Mouse (Mus musculus) cerebellum, adult 9-11 months (tissue): Measurements from ENCODE around the gene Sv2b.
"Not testable (repeated sequence)": the region's sequence is repeated elsewhere in the genome, so short reads cannot be mapped to it uniquely, and the experiment has no call there.

Source experiments
- DNase-seq: peaks from one replicate; pipeline ENCODE4 v3.0.0; 2022

The Sv2b gene

DNA sequence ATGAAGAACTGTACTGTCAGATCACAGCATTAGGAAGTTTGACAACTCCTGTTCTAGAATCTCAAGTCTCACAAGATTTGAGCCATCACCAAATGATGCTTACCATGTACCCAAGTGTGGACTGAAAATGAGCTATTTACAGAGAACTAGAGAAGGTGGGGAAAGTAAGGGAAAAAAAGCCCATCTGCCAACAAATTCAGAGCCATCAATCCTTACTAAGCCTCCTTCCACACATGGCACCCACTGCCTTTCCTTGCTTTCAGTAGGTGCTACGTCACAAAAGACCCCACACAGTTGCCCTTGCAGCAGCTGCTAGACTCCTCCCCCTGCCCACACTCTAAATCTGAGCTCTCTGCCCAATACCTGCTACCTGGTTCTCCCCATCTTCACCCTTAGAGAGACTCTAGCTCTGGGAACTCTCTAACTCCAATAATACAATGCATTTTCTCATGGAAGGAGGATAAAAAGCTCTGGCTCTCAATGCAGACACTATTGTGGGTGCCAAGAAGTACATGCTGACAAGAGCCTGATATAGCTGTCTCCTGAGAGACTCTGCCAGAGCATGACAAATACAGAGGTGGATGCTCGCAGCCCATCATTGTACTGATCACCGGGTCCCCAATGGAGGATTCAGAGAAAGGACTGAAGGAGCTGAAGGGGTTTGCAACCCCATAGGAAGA is 101.0 kb downstream of the Sv2b start:
- DNase-seq = no peak

DNA sequence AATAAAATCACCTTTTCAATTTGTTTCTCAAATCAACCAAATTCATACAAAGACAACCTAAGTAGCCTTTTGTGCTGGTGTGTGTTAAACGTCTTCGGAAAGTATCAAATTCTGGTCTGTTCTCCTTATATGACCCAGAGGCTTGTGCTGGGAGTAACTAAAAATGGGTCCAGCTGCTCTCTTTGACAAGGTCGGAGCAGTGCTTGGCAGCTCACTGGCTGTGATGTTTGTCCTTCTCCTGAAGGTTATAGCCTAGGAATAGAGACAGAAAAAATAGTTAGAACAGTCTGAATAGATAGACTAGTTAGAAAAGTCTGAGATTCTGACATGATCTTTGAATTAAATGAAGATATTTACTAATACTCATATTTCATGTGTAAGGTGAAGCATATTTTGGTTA is 102.4 kb downstream of the Sv2b start:
- no peak for DNase-seq

DNA sequence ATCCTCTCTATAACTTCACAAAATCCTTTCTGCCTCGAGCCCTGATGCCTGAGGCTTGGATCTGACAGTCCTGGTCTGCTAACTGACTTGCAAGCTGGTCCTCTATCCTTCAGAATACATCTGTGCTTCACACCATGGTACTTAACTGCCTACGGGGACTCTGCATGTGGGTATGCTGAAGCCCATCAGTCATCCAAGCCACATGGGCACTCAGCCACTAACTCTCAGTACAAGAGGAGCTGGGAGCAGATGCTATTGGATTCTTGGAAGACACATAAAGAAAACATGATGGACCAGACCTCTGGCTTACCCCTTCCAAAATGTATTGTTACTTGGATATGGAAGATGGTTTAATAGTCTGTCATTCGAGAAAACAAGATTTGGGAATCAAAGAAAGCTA is 103.7 kb downstream of the Sv2b start:
- DNase-seq = no peak

DNA sequence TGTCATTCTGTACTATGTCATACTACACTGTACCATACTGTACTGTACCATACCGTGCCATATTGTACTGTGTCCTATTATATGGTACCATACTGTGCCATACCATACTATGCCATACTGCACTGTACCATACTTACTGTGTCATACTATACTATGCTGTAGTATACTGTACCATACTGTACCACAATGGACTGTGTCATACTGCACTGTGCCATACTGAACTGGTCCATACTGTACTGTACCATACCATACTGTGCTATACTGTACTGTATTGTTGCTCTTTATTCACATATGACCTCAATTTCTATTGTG is 114.2 kb downstream of the Sv2b start:
- not testable (repeated sequence) for DNase-seq

DNA sequence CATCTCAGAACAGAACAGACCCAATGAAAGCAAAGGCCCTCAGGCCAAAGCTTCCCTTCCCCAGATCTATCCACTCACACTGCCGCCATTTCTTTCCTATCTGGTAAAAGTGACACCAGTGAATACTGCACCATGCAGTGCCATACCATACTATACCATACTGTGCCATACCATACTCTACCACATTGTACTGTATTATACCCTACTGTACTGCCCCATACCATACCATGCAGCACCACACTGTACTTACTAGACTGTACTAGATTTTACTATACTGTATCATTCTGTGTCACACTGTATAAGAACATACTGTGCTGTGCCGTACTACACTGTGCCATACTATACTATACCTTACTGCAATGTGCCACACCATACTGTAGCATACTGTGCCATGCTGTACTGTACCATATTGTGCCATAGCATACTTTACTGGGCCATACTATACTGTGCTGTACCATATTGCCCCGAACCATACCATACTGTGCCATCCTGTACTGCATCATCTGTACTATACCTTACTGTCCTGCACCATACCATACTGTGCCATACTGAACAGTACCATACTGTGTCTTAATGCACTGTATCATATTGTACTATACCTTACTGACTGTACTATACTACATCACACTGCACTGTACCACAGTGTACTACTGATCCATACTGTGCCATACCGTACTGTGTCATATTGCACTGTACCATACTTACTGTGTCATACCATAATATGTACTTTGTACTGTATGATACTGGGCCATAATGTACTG is 114.7 kb downstream of the Sv2b start:
- no peak for DNase-seq

DNA sequence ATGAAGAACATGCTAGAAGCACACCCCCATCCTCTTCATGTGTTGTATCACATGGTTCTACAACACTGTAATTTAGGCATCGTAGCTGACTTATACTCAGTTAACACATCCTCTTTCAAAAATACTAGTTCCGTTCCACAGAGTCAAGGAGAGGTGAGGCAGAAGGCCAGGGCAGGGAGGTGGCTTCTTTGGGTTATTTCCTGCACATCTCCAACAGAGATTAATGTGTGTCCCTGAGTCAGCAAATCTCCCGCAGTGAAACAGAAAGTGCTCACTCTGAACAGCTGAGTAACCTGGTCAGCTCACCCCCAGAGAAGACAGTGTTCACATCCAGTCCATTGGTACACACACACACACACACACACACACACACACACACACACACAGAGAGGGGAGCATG is 118.9 kb downstream of the Sv2b start:
- no peak for DNase-seq

DNA sequence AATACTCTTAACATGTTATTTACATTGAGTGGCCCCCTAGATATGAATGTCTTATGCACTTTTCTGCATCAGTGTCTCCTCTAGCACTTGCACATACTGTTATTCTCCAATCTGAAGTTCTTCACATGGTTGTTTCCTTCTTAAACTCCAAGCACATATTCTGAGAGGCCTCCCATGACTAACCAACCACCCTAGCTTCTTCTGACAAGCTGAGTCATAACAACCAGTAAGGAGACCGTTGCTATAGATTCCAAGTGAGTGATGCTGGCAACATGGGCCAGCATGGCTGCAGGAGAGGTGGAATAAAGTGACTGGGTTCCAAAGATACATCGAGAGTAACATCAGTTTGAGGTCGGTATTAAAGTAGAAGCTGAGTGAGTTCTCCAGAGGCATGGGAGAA is 134.0 kb downstream of the Sv2b start:
- no peak for DNase-seq

DNA sequence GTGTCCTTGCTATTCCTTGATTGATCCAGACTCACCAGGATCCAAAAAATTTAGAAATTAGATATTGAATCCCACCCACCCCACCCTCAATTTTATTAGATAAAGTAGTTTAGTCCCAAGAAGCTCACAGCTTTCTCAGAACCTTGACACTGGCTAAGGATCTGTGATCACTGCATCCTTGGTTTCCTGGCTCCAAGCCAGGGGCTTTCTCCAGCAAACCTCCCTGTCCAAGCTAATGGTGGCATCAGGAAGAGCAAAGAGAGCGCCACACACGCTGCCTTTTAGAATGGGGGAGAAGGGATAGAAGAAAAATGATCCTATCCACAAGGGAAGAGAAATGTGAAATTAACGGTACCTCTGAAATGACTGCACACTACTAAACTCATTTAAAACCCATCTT is 141.6 kb downstream of the Sv2b start:
- peak; percentile 52 for DNase-seq

DNA sequence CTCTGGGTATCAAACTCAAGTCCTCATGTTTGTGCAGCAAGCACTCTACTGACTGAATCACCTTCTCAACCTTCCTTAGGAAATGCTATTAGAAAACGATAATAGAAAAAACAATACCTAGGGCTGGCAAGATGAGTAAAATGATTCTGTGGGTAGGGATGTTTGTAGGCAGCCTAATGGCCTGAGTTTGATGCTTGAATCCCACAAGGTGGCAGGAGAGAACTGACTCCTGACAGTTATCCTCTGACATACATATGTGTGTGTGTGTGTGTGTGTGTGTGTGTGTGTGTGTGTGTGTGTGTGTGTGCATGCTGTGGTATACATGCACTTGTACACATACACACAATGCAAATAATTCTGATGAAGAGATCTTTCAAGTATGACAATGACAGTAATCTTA is 161.9 kb downstream of the Sv2b start:
- DNase-seq = no peak

DNA sequence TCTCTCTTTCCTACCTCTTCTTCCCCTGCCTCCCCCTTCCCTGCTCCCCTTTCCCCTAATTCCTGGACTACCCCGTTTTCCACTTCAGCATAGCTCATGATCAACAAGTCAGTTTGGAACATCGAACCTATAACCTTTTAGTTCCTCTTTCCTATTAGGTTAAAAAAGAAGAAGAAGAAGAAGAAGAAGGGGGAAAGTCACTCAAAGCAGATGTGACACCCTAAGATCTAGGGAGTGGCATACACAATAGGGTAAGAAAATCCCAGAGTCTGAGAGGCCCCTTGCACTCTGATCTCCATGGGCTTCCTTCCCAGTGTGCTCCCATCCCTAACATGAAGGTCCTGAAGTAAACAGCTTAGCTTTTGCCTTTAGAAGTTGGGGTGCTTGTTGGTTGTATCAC is 166.3 kb downstream of the Sv2b start:
- DNase-seq = no peak

DNA sequence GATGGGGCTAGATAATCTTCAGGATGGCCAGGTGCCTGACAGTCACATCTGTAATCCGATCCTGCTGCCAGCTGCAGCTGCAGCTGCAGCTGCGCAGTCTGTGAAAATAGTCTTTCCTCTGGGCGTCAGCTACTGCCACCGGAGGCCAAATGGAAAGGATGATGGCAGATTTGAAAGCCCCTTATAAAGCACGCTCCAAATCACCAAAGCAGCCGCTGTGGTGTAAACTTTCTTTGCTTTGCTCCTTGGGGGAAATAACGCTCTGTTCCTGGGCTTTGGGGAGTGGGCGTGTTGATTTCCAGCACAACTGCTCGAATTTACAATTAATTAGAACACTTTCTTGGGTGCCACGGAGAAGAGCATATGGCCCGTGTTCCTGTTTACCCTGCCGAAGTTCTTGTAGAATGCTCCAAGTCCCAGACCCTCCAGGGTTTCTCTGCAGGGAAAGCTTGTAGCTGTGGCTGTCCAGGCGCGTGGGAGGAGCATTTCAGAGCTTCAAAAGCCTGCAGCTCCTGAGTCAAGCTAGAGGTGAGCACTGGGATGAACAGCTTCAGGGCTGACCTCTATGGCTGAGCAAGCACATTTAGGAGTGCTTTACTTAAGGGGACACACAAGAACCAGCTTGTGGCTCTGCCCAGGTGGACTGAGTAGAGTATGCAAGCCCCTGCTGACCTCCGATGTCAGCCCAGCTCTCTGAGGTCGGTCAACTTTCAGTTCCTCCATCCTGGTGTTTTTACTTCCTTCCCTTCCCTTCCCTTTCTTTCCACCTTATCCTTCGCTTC is 167.0 kb downstream of the Sv2b start:
- DNase-seq = peak; percentile 47

DNA sequence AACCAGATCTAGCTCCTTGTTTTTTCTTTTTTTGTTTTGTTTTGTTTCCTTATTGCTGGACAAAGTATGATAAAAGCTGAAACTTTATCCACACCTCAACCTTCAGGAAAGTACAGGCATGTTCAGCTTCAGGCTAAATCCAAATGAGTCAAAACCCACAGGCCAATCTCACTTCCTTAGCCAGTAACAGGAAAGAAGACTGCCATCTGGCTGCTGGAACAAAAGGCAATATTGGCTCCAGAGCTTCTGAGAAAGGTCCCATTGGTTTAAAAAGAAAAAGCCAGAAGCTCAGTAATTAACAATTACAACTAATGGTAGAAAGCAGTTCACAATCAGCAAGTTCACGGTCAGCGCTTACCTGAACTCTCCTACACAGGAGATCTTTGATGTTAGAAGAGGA is 169.8 kb downstream of the Sv2b start:
- no peak for DNase-seq

DNA sequence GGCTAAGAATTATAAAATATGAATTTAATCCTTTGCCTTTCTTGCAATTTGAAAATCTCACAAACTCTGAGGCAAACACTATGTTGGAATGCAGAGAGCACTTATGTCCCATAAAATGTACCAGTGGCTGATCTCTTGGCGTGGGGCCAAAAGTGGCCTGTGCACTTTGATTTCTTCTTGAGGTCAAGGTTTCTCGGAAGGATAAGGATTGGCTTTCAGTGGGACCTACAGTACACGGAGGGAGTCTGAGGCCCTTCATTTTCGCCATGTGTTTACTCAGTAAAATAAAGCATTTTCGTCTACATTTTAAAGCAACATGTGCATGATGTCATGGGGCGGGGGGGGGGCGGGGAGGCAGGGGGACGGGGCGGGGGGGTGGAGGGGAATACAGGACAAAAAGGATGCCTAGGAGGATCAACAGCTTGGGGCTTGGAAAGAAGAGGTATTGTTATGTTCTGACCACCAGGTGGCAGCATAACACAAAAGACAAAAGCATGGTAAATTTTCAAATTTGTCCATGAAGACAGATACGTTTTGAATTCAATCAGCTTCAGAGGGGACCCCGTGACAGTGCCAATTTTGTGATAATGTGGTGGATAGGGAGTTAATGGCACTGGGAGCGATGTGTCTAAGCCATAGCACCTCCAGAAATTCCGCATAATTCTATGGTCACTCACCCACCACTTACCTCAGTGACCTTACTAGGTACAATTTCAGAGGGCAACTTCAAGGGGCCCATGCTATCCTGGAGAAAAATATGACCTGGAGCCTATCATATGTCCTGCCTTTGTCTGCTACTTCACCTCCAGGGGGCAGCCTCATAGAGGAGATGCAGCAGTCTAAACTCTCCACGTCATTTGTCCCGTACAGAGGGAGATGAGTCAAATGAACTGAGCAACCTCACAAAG is 174.1 kb downstream of the Sv2b start:
- peak; percentile 70 for DNase-seq

DNA sequence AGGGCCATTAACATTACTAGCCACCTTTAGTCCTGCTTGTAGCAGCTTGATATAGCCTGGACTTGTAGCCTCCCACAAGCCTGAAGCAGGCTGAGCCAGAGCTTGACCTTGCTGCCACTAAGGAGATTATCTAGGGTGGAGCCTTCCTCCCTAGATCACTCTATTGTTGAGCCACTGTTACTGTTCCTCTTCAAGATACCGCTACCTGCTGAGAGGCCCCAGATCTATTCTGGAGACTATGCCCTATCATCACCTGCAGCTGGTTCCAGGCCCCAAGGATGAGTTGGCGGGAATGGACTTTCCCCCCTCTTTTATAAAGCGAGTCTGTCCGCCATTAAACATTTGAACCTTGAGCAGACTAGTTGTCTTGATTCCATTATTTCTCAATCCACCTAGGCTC is 181.0 kb downstream of the Sv2b start:
- DNase-seq = no peak

DNA sequence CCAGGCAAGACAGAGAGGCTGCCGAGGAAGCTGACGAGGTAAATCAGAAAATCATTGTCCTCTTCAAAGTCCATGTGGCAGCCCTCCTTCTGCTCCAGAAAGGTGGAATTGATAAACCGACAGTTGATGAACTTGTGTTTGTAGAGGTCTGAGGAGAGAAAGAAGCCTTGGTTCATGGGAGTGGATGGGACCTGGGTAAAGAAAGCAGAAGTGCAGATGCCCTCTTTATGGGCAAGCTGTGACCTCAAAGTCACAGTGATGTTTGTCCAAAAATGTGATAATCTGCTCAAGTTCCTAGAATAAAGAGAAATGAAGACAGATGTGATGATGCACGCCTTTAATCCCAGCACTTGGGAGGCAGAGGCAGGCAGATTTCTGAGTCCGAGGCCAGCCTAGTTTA is 185.0 kb downstream of the Sv2b start:
- no peak for DNase-seq

DNA sequence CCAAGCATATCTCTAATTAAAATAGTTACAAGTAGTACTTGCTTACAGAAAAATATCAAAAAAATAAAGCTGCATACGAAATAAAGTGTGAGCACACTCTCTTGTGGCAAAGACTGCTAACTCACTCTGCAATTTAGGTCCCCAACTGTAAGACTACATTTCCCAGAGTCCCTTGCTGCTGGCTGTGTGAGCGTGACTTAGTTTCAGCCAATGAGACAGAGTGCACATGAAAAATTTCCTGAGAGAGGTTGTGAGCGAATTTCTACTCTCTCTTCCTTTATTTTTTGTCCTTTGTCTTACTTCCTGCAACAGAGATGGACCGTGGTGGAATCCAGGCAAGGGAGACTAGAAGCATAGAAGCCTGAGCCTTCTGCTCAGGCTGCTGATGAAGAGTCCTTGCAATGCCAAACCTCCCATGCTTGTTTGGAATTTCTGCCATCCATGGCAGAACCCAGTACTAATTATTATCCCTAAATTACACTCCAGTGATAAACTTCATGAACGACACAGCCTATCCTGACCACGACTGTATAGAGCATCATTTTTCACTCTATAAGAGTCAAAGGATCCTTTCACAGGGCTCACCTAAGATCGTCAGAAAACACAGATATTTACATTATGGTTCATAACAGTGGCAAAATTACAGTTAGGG is 190.9 kb downstream of the Sv2b start:
- no peak for DNase-seq

DNA sequence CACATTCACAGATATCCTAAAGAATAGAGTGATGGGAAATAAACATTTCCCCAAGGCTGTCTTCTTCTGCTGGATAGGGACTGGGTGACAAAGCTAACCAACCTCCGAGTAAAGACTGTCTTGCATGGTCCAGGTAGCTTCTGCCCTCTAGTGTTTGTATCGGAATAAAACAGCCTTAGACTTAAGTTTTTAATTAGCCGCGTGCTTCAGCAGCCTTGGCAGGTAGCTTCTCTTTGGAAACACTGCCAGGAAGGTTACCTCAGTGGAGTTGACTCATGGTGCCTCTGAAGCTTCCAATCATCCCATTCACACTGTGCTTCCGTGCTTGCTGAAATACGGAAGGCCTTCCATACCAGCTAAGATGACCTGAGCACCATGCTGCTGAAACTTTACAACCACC is 198.4 kb downstream of the Sv2b start:
- peak; percentile 82 for DNase-seq

DNA sequence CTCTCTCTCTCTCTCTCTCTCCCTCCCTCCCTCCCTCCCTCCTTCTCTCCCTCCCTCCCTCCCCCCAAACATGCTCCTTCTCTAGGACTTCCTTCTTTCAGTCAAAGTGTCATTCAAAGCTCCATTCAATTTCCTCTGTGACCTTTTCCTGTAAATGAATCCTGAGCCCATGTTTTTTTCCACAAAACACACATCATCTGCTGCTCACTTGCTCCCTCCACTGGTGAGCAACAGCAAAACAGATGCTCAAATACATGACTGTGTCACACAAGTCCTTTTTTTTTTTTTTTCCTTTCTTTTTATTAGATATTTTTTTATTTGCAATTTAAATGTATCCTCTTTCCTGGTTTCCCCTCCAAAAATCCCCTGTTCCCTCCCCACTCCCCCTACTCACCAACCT is 201.6 kb downstream of the Sv2b start:
- DNase-seq = no peak

DNA sequence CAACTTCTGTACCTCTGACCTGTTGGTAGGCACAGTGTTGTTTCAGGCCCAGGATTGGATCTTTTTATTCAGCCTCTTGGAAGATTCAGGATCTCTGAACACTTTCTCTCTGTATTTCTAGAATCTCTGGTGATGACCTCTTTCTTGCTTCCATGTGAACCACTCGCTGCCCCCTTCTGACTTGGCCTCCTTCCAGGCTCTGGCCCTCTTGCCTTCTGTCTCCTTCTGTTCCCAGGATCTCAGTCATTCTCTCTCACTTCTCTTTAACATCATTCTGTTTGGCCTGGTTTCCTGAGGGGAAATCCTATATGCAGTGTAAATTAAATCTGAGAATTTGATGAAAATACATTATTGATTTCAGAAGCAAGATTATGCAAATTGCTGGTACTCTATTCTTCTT is 205.2 kb downstream of the Sv2b start:
- peak; percentile 69 for DNase-seq

DNA sequence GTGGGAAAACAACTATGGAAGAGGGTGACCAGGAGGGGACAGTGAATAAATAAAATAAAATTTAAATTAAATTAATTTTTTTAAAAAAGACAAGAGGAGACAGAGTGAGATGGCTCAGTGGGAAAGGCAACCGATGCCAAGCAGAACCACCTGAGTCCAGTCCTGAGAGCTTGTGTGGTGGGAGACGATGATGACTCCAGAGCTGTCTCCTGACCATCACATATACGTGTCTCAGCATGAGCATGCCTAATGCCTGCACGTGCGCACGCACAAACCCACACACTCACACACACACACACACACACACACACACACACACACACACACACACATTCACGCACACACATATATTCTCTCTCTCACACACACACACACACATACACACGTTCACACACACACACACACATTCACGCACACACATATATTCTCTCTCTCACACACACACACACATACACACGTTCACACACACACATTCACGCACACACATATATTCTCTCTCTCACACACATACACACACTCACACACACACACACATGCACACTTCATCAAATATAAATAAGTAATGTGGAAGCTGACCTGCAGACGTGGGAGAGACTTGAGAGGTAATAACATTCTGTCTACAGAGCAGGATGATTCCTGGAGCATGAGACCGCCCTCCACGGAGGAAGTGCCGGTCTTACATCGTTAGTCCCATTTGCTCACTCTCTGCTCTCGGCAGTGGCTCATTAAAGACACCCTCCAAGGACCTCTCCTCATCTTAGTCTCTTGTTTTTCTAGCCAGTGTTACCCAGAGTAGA is 206.3 kb downstream of the Sv2b start:
- no peak for DNase-seq

DNA sequence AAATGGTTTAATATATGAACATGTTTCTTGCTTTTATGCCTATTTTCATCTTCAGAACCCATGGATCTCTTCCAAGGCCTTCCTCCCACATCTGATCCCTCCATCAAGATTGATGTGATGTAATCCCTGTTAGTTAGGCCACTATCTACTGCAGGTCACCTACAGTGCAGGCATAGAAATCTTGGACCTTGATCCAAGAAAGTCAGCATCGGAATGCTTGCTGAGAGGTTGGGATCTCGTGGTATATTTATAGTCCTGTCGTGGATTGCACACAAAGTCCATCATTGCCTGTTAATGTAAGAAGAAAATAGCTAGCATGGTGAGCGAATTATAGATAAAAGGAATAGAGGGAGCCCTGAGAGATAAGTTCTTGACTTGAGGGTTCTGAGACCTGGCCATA is 223.6 kb downstream of the Sv2b start:
- no peak for DNase-seq

DNA sequence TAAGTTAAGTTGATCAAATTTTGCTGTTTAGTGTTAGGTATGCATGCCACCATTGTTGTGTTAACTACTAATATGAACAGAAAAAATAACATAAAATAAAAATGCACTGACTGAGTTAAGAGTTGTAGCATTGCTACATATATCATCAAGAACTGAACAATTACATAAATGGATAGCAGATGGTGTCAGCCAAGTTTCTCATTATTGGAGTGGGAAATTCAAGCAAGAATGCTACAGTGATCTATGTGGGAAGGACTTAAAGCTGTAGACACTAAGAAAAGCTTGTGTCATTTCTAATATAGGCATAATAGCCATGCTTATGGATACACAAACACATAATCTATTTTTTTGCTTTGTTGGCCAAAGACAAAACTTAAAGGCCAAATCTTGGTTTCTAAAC is 228.9 kb downstream of the Sv2b start:
- DNase-seq = no peak
